Mouse (Mus musculus) brown adipose tissue, adult 24 weeks (tissue): Measurements from ENCODE around the gene Nup35. TPM values are rescaled to one million over a fixed set of nuclear protein-coding genes. Genes with fewer than 3 reads are reported as not detected.
A peak's percentile ranks its signal among the peaks of the same experiment; 100 is the strongest.

Experiments
- H3K27ac ChIP-seq: fragments of 200-500 bp; replicated peaks from 2 replicates; pipeline ENCODE4 v1.5.1; 2012; ENCODE audit warnings: low read depth, mild to moderate bottlenecking, low read length
- H3K4me1 ChIP-seq: fragments of 200-500 bp; 2 replicates; pipeline ENCODE4 v1.6.1; 2012; ENCODE audit warnings: low read length, mixed read lengths; ENCODE audit not compliant: control insufficient read depth, insufficient read depth, insufficient read length
- H3K4me3 ChIP-seq: fragments of 200-500 bp; 2 replicates; pipeline ENCODE4 v1.5.1; 2012; ENCODE audit warnings: low read depth, mild to moderate bottlenecking, low read length, moderate library complexity; ENCODE audit not compliant: insufficient read depth
- polyA plus RNA-seq: library from polyadenylated mRNA; stranded (reverse); fragments of >200 nt; gene quantifications from 2 replicates; pipeline ENCODE4 v1.2.4, GENCODE M21; 2012; ENCODE audit not compliant: missing spikeins, insufficient read depth, insufficient read length

Gene Nup35
- 10.6 and 16.3 TPM in 2 replicates for polyA plus RNA-seq

GRCm38 (mm10) chr2:80616854-80617737, at the start of gene Nup35, which contains the start of gene Dusp19:
Nup35 (plus strand) TSS chr2:80617236.
Dusp19 (plus strand) TSS chr2:80617045.
- Histone ChIP-seq H3K4me1 (peaks cover 3% of the 10 kb centered on the region; the same call in 1 of the 2 replicates), H3K27ac (peak within 1 kb of the TSS; percentile 88), H3K4me3 (peak within 1 kb of the TSS; percentile 85)

- no peak overlapping the region for H3K4me3 ChIP-seq
- peaks cover 2% of the 10 kb centered on the region; the same call in 1 of the 2 replicates for H3K4me1 ChIP-seq
- H3K27ac ChIP-seq: no peak overlapping the region
Observed at GRCm38 (mm10) chr2:80567411-80567810, 49.6 kb upstream of the Nup35 start.

- peaks cover 2% of the 10 kb centered on the region; the same call in 1 of the 2 replicates for H3K4me1 ChIP-seq
- H3K27ac ChIP-seq: no peak overlapping the region
- H3K4me3 ChIP-seq: no peak overlapping the region
Observed at GRCm38 (mm10) chr2:80570656-80571055, 46.4 kb upstream of the Nup35 start.

- Histone ChIP-seq H3K4me3 (no peak overlapping the region), H3K27ac (no peak overlapping the region), H3K4me1 (peaks cover 11% of the 10 kb centered on the region)
Observed at GRCm38 (mm10) chr2:80577286-80577685, 39.8 kb upstream of the Nup35 start.

- H3K4me1 ChIP-seq: peaks cover 11% of the 10 kb centered on the region
- peak overlapping the region; percentile 19 for H3K4me3 ChIP-seq
- H3K27ac ChIP-seq: no peak overlapping the region
Observed at GRCm38 (mm10) chr2:80579253-80579891, 37.7 kb upstream of the Nup35 start.

- H3K4me1 ChIP-seq: peaks cover 11% of the 10 kb centered on the region
- H3K4me3 ChIP-seq: peak overlapping the region; percentile 87
- peak overlapping the region; percentile 84 for H3K27ac ChIP-seq
Observed at GRCm38 (mm10) chr2:80580311-80580961, 36.6 kb upstream of the Nup35 start.

GRCm38 (mm10) chr2:80581043-80581711, 35.9 kb upstream of the Nup35 start, which contains the start of gene Nckap1:
Nckap1 (minus strand) TSS chr2:80581380.
- peak within 1 kb of the TSS; percentile 87 for H3K4me3 ChIP-seq
- peaks cover 9% of the 10 kb centered on the region for H3K4me1 ChIP-seq
- peak within 1 kb of the TSS; percentile 84 for H3K27ac ChIP-seq

- Histone ChIP-seq H3K4me3 (no peak overlapping the region), H3K27ac (no peak overlapping the region), H3K4me1 (peaks cover 5% of the 10 kb centered on the region)
Observed at GRCm38 (mm10) chr2:80582356-80582755, 34.7 kb upstream of the Nup35 start.

GRCm38 (mm10) chr2:80594215-80594918, 22.7 kb upstream of the Nup35 start:
- Histone ChIP-seq H3K27ac (no peak overlapping the region), H3K4me1 (no peaks in the 10 kb centered on the region), H3K4me3 (no peak overlapping the region)

GRCm38 (mm10) chr2:80596960-80597359, 20.1 kb upstream of the Nup35 start:
- H3K4me3 ChIP-seq: no peak overlapping the region
- H3K4me1 ChIP-seq: no peaks in the 10 kb centered on the region

GRCm38 (mm10) chr2:80599850-80600249, 17.2 kb upstream of the Nup35 start:
- Histone ChIP-seq H3K4me3 (no peak overlapping the region), H3K27ac (no peak overlapping the region), H3K4me1 (no peaks in the 10 kb centered on the region)

More at GRCm38 (mm10) chr2:80596960-80597359, 20.1 kb upstream of the Nup35 start:
- no peak overlapping the region for H3K27ac ChIP-seq

- Histone ChIP-seq H3K4me3 (no peak overlapping the region), H3K27ac (no peak overlapping the region), H3K4me1 (no peaks in the 10 kb centered on the region)
Observed at GRCm38 (mm10) chr2:80600611-80601010, 16.4 kb upstream of the Nup35 start.

- Histone ChIP-seq H3K4me1 (no peaks in the 10 kb centered on the region), H3K4me3 (no peak overlapping the region), H3K27ac (no peak overlapping the region)
Observed at GRCm38 (mm10) chr2:80602756-80603155, 14.3 kb upstream of the Nup35 start.

- Histone ChIP-seq H3K4me3 (no peak overlapping the region), H3K4me1 (no peaks in the 10 kb centered on the region), H3K27ac (no peak overlapping the region)
Observed at GRCm38 (mm10) chr2:80603771-80604426, 13.1 kb upstream of the Nup35 start.
